Mouse (Mus musculus) regulatory T cell (primary cell): Measurements from ENCODE around the gene Flvcr2.

Source experiments
- in situ Hi-C: fragments of 300-600 bp; cut with MboI, MseI; formaldehyde crosslinking; loops from one replicate; pipeline ENCODE4 v1.15.1; 2025; ENCODE audit warnings: high pct_unique_total_duplicates

The Flvcr2 gene

GRCm38 (mm10) chr12:85792158-85792557 is 45.8 kb downstream of the Flvcr2 start:
- in situ Hi-C loops = no loop called here

GRCm38 (mm10) chr12:85792821-85793346 is 46.5 kb downstream of the Flvcr2 start:
- in situ Hi-C loops = no loop called here

GRCm38 (mm10) chr12:85794094-85794493 is 47.8 kb downstream of the Flvcr2 start:
- in situ Hi-C loops = no loop called here

GRCm38 (mm10) chr12:85795551-85795950 is 49.2 kb downstream of the Flvcr2 start:
- in situ Hi-C loops = no loop called here

- in situ Hi-C loops = no loop called here
Measured at GRCm38 (mm10) chr12:85800031-85800430, 53.7 kb downstream of the Flvcr2 start.

GRCm38 (mm10) chr12:85809726-85810125 is 63.4 kb downstream of the Flvcr2 start:
- in situ Hi-C loops = loop anchor here (10.0 kb wide), 1 partner anchor 315 kb away; no protein-coding TSS in a partner anchor

- in situ Hi-C loops = loop anchor here (10.0 kb wide), 1 partner anchor 316 kb away; no protein-coding TSS in a partner anchor
Measured at GRCm38 (mm10) chr12:85810959-85811358, 64.6 kb downstream of the Flvcr2 start.

- in situ Hi-C loops = loop anchor here (10.0 kb wide), 1 partner anchor 317 kb away; no protein-coding TSS in a partner anchor
Measured at GRCm38 (mm10) chr12:85811676-85812075, 65.3 kb downstream of the Flvcr2 start.

GRCm38 (mm10) chr12:85813599-85813998 is 67.3 kb downstream of the Flvcr2 start:
- in situ Hi-C loops = loop anchor here (10.0 kb wide), 1 partner anchor 319 kb away; no protein-coding TSS in a partner anchor

- in situ Hi-C loops = loop anchor here (5.0 kb wide), 1 partner anchor 135 kb away; the partner anchor contains the start of gene Batf
Measured at GRCm38 (mm10) chr12:85822051-85822450, 75.7 kb downstream of the Flvcr2 start.

GRCm38 (mm10) chr12:85824438-85825264 is 78.3 kb downstream of the Flvcr2 start, which contains the start of the genes Erg28 and Ttll5:
Erg28 (minus strand) TSS chr12:85824550.
Ttll5 (plus strand) TSS chr12:85824659.
- in situ Hi-C loops = loop anchor here (5.0 kb wide), 1 partner anchor 137 kb away; the partner anchor contains the start of gene Batf

GRCm38 (mm10) chr12:85825361-85825760 is 79.0 kb downstream of the Flvcr2 start:
- in situ Hi-C loops = no loop called here

- in situ Hi-C loops = no loop called here
Measured at GRCm38 (mm10) chr12:85825822-85826221, 79.5 kb downstream of the Flvcr2 start.

GRCm38 (mm10) chr12:85828856-85829255 is 82.5 kb downstream of the Flvcr2 start:
- in situ Hi-C loops = no loop called here

- in situ Hi-C loops = no loop called here
Measured at GRCm38 (mm10) chr12:85829866-85830265, 83.5 kb downstream of the Flvcr2 start.

- in situ Hi-C loops = no loop called here
Measured at GRCm38 (mm10) chr12:85830691-85831090, 84.4 kb downstream of the Flvcr2 start.

- in situ Hi-C loops = no loop called here
Measured at GRCm38 (mm10) chr12:85834543-85834942, 88.2 kb downstream of the Flvcr2 start.

- in situ Hi-C loops = no loop called here
Measured at GRCm38 (mm10) chr12:85837765-85838164, 91.4 kb downstream of the Flvcr2 start.

- in situ Hi-C loops = no loop called here
Measured at GRCm38 (mm10) chr12:85839371-85840000, 93.1 kb downstream of the Flvcr2 start.

GRCm38 (mm10) chr12:85848164-85848958 is 102.0 kb downstream of the Flvcr2 start:
- in situ Hi-C loops = loop anchor here (10.0 kb wide), 1 partner anchor 226 kb away; the partner anchor contains the start of gene Tgfb3

GRCm38 (mm10) chr12:85850661-85851060 is 104.3 kb downstream of the Flvcr2 start:
- in situ Hi-C loops = no loop called here
